Mouse (Mus musculus): ENCODE measurements around the gene Klrg1. TPM values are rescaled to one million over a fixed set of nuclear protein-coding genes. Genes with fewer than 3 reads are reported as not detected.
A peak's percentile ranks its signal among the peaks of the same experiment; 100 is the strongest.

Klrg1 gene
- polyA plus RNA-seq (2015; fragmentation: Nextera tagmentation; extraction: Ambion mirVana), result not detected in 2 replicates

DNA sequence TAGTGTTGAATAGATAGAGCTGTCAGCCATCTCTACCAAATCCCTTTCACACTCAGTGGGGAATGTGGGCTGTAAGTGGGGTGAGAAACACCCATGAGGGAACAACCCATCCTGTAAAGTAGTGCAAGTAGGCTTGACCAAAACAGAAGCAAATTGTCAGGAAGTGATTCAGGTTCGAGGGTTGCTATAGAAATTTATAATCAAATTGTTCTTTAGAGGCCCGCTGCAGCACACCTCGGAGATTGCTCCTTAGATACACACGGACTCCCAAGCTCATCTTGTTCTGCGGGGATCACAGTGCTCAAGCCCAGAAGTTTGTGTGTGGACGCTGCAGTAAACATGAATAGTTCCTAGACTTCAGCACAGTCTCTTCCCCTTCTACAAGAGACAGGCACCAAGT, at the start of gene Klrg1:
TSS of gene Klrg1 (minus strand) at position 101 of the 400 bp plus-strand sequence.
- Histone ChIP-seq H3K9ac (no peak within 1 kb of the TSS), H3K4me3 (no peak within 1 kb of the TSS), H3K4me1 (no peaks in the 10 kb centered on the region), H3K27me3 (replicated peaks) (no peaks in the 10 kb centered on the region), H3K27ac (replicated peaks) (no peak within 1 kb of the TSS), H3K9me3 (no peaks in the 10 kb centered on the region), H3K36me3 (no peaks in the 10 kb centered on the region), H3K4me2 (no peak within 1 kb of the TSS)
- no peak for ATAC-seq (ENCODE audit: extremely low read depth, insufficient number of reproducible peaks, low FRiP score, low TSS enrichment)
- 75% methylated on average over 6 of the region's 6 CpGs for WGBS

DNA sequence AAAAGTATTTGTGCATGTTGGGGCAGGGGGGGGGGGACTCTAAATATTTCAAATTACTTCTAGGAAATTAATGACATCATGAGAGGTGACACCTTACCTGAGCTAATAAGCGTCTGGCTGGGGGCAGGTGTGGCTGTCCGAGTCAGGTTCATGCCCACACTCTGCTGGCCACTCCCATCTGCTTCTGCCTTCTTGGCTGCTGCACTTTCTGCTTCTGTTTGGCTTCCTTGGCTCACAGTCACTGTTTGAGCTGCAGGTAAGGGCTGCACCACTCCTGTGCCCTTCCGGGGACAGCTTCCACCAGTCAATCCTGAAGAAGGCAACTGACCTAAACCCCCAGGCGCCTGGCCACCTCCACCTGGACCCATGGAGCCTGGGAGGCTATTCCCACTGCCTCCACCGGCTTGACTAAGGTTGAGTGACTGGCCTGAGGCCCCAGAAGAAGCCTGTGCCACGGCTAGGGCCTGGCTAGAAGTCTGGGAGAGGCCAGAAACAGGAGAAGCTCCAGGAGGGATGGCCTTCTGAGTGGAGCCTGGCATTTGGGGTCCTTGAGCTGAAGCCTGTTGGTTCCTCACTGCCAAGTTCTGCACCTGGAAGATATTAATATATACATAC, 42.8 kb upstream of the Klrg1 start:
- H3K27ac ChIP-seq (replicated peaks), result no peak overlapping the region
- H3K36me3 ChIP-seq, result peaks cover 70% of the 10 kb centered on the region
- no peak overlapping the region for H3K4me3 ChIP-seq
- no peaks in the 10 kb centered on the region for H3K4me1 ChIP-seq
- H3K4me2 ChIP-seq, result no peak overlapping the region
- no peaks in the 10 kb centered on the region for H3K27me3 ChIP-seq (replicated peaks)
- H3K9ac ChIP-seq, result no peak overlapping the region
- WGBS, result 84% methylated on average over 6 of the region's 6 CpGs
- no peak for ATAC-seq (ENCODE audit: extremely low read depth, insufficient number of reproducible peaks, low FRiP score, low TSS enrichment)
- no peaks in the 10 kb centered on the region for H3K9me3 ChIP-seq

DNA sequence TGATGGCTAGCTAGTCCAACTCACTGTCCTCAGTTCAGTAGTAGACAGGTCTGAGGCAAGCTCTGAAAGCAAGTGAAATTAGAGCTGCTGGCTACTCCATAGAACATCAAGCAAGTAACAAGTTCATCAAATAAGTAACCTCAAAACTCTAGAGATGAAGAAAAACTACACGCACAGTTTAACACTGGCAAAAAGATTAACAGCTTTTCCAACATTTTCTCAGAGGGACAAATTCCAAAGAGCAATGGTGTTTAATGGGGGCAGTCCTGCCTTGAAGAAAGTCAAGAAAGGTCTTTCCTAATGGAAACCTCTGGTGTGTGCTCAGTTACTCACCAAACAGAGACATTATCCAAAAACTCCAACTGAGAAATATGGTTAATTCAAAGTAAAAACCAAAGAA, 36.0 kb upstream of the Klrg1 start:
- H3K27ac ChIP-seq (replicated peaks), result no peak overlapping the region
- H3K9ac ChIP-seq, result no peak overlapping the region
- no peak overlapping the region for H3K4me2 ChIP-seq
- H3K27me3 ChIP-seq (replicated peaks), result no peaks in the 10 kb centered on the region
- no peak overlapping the region for H3K4me3 ChIP-seq
- H3K4me1 ChIP-seq, result no peaks in the 10 kb centered on the region
- no peaks in the 10 kb centered on the region for H3K9me3 ChIP-seq
- peaks cover 98% of the 10 kb centered on the region for H3K36me3 ChIP-seq
- ATAC-seq (ENCODE audit: extremely low read depth, insufficient number of reproducible peaks, low FRiP score, low TSS enrichment), result no peak
- WGBS, result 96% methylated on average over 1 of the region's 1 CpGs

DNA sequence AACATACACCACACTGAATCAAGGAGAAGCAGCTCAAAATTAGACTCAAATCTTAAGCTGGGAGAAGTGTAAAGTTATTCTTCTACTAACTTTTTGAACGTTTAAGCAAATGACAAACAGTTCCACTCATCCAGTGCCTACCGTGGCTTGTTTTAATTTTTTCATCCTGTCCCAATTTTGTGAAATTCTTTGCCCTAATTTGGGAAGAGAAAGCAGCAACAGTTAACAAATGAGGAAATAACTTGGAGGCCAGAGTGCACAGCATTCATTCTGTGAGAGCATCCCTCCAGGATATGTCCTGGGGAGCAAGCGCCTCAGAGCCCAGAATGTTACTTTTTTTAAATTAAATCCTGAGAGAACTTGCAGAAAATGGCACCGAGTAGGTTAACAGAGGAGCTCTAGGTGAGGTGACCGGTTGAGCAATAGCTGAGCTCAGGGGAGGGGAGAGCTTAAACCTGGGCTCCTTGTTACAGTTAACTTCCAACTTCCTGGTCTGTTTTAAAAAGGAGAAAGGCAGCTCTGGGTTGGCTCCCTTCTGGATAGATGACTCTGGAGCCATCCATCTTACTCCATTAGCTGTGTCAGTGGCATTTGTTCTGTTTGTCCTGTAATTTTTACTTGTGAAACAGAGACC, 27.6 kb upstream of the Klrg1 start:
- Histone ChIP-seq H3K4me3 (peak overlapping the region; percentile 90), H3K4me1 (peaks cover 20% of the 10 kb centered on the region), H3K9ac (peak overlapping the region; percentile 93), H3K27me3 (replicated peaks) (no peaks in the 10 kb centered on the region), H3K4me2 (peak overlapping the region; percentile 95), H3K27ac (replicated peaks) (0 out of 2 replicates have a peak overlapping the region, but pooled peaks have one; percentile 79), H3K9me3 (no peaks in the 10 kb centered on the region), H3K36me3 (peaks cover 36% of the 10 kb centered on the region)
- no peak for ATAC-seq (ENCODE audit: extremely low read depth, insufficient number of reproducible peaks, low FRiP score, low TSS enrichment)
- 68% methylated on average over 5 of the region's 5 CpGs for WGBS

- no peak for ATAC-seq (ENCODE audit: extremely low read depth, insufficient number of reproducible peaks, low FRiP score, low TSS enrichment)
- peak overlapping the region; percentile 79 for H3K27ac ChIP-seq (replicated peaks)
Measured at GRCm38 (mm10) chr6:122309446-122309960, 26.8 kb upstream of the Klrg1 start.

GRCm38 (mm10) chr6:122308505-122309393, 26.1 kb upstream of the Klrg1 start, which contains the start of gene M6pr:
M6pr (plus strand) TSS chr6:122308720.
- ATAC-seq (ENCODE audit: extremely low read depth, insufficient number of reproducible peaks, low FRiP score, low TSS enrichment), result peak; percentile 96
- H3K27me3 ChIP-seq (replicated peaks), result no peaks in the 10 kb centered on the region
- H3K9me3 ChIP-seq, result no peaks in the 10 kb centered on the region
- peak within 1 kb of the TSS; percentile 79 for H3K27ac ChIP-seq (replicated peaks)
- H3K9ac ChIP-seq, result peak within 1 kb of the TSS; percentile 93
- peak within 1 kb of the TSS; percentile 95 for H3K4me2 ChIP-seq
- WGBS, result under 1% methylated on average over 49 of the region's 49 CpGs
- peaks cover 22% of the 10 kb centered on the region for H3K4me1 ChIP-seq
- peak within 1 kb of the TSS; percentile 90 for H3K4me3 ChIP-seq
- peaks cover 20% of the 10 kb centered on the region for H3K36me3 ChIP-seq

More at GRCm38 (mm10) chr6:122309446-122309960, 26.8 kb upstream of the Klrg1 start:
- Histone ChIP-seq H3K4me3 (peak overlapping the region; percentile 90), H3K9ac (peak overlapping the region; percentile 93), H3K36me3 (peaks cover 28% of the 10 kb centered on the region), H3K9me3 (no peaks in the 10 kb centered on the region), H3K27me3 (replicated peaks) (no peaks in the 10 kb centered on the region), H3K4me2 (peak overlapping the region; percentile 95), H3K4me1 (peaks cover 20% of the 10 kb centered on the region)
- 7% methylated on average over 11 of the region's 11 CpGs for WGBS

DNA sequence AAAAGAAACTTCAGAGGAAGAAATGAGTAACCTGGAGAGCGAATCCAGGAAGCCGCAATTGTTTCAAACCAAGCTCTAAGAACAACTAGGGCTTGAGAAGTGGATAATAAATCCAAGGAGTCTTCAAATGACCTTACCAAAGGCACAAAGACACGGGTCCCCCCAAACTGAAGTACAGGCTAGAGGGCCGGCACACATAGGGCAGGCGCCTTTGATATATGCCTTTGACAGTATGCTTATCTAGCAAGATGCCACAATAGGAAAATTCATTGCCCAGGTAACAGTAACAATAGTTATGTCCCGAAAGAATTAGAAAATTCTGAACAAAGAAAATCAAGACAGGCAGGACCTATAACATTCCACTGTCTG, 25.4 kb upstream of the Klrg1 start:
- no peak for ATAC-seq (ENCODE audit: extremely low read depth, insufficient number of reproducible peaks, low FRiP score, low TSS enrichment)
- 63% methylated on average over 6 of the region's 6 CpGs for WGBS
- H3K4me3 ChIP-seq, result peak overlapping the region; percentile 90
- H3K4me2 ChIP-seq, result peak overlapping the region; percentile 95
- H3K9ac ChIP-seq, result 0 out of 2 replicates have a peak overlapping the region, but pooled peaks have one; percentile 37
- peaks cover 14% of the 10 kb centered on the region for H3K36me3 ChIP-seq
- no peaks in the 10 kb centered on the region for H3K27me3 ChIP-seq (replicated peaks)
- no peak overlapping the region for H3K27ac ChIP-seq (replicated peaks)
- H3K9me3 ChIP-seq, result no peaks in the 10 kb centered on the region
- H3K4me1 ChIP-seq, result peaks cover 28% of the 10 kb centered on the region

- ATAC-seq (ENCODE audit: extremely low read depth, insufficient number of reproducible peaks, low FRiP score, low TSS enrichment), result no peak
- Histone ChIP-seq H3K4me3 (no peak overlapping the region), H3K27ac (replicated peaks) (no peak overlapping the region), H3K4me2 (no peak overlapping the region), H3K27me3 (replicated peaks) (no peaks in the 10 kb centered on the region), H3K4me1 (peaks cover 28% of the 10 kb centered on the region), H3K9ac (no peak overlapping the region), H3K9me3 (no peaks in the 10 kb centered on the region), H3K36me3 (peaks cover under 1% of the 10 kb centered on the region; the same call in 1 of the 2 replicates)
- 78% methylated on average over 4 of the region's 4 CpGs for WGBS
Measured at GRCm38 (mm10) chr6:122306707-122307106, 24.0 kb upstream of the Klrg1 start.

GRCm38 (mm10) chr6:122304790-122305555, 22.3 kb upstream of the Klrg1 start:
- peaks cover 14% of the 10 kb centered on the region for H3K4me1 ChIP-seq
- no peaks in the 10 kb centered on the region for H3K36me3 ChIP-seq
- whole genome bisulfite sequencing, result 73% methylated on average over 12 of the region's 12 CpGs
- H3K4me2 ChIP-seq, result no peak overlapping the region
- no peaks in the 10 kb centered on the region for H3K9me3 ChIP-seq
- H3K9ac ChIP-seq, result no peak overlapping the region
- no peak for ATAC-seq (ENCODE audit: extremely low read depth, insufficient number of reproducible peaks, low FRiP score, low TSS enrichment)
- no peak overlapping the region for H3K4me3 ChIP-seq
- no peak overlapping the region for H3K27ac ChIP-seq (replicated peaks)
- H3K27me3 ChIP-seq (replicated peaks), result no peaks in the 10 kb centered on the region

DNA sequence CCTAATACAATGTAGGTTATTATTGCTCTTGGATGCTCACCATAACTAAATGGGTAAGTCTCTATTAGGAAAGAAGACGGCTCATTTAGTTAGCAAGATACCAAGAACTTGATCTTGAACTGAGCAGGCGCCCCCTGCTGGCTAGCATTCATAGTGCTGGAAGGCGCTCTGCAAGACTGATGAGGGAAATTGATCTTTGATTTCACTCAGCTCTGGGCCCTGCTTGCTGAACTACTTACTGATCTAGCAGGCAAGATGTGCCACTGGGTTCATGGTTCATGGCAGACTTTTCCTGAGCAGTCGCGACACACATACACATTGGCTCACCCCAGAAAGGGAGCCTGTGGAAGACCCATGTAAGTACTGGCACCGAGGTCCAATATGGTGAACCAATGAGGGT, 21.7 kb upstream of the Klrg1 start:
- Histone ChIP-seq H3K36me3 (no peaks in the 10 kb centered on the region), H3K4me1 (peaks cover 8% of the 10 kb centered on the region; the same call in 1 of the 2 replicates), H3K27me3 (replicated peaks) (no peaks in the 10 kb centered on the region), H3K27ac (replicated peaks) (no peak overlapping the region), H3K4me2 (peak overlapping the region; percentile 58; the same call in 1 of the 2 replicates), H3K4me3 (no peak overlapping the region), H3K9me3 (no peaks in the 10 kb centered on the region), H3K9ac (no peak overlapping the region)
- WGBS, result 24% methylated on average over 6 of the region's 6 CpGs
- no peak for ATAC-seq (ENCODE audit: extremely low read depth, insufficient number of reproducible peaks, low FRiP score, low TSS enrichment)
